Mouse (Mus musculus) bone marrow, adult 2 months (tissue): Measurements from ENCODE around the gene Cabin1. TPM values are rescaled to one million over a fixed set of nuclear protein-coding genes. Genes with fewer than 3 reads are reported as not detected.

Experiments used
- H3K27ac ChIP-seq: fragments of 200-500 bp; 2 replicates; pipeline ENCODE4 v1.5.1; 2012; ENCODE audit warnings: low read depth, mild to moderate bottlenecking, control low read depth, inconsistent platforms, low read length; ENCODE audit not compliant: control insufficient read depth, poor library complexity, insufficient read depth
- H3K4me1 ChIP-seq: fragments of 200-500 bp; 2 replicates; pipeline ENCODE4 v1.6.1; 2011; ENCODE audit warnings: low read length; ENCODE audit not compliant: control insufficient read depth, insufficient read depth
- H3K4me3 ChIP-seq: fragments of 200-500 bp; replicated peaks from 2 replicates; pipeline ENCODE3; 2011; ENCODE audit warnings: mild to moderate bottlenecking, low read depth, low read length, control low read depth; ENCODE audit not compliant: control insufficient read depth
- CTCF ChIP-seq: fragments of 200-500 bp; IDR thresholded peaks from 2 replicates; pipeline ENCODE4 v1.5.1; 2011; ENCODE audit warnings: low read length, control low read depth; ENCODE audit not compliant: control insufficient read depth, insufficient read depth
- POLR2A ChIP-seq: fragments of 200-500 bp; IDR thresholded peaks from 2 replicates; pipeline ENCODE4 v1.6.1; 2011; ENCODE audit warnings: low read depth, mild to moderate bottlenecking, control low read depth, low read length, borderline replicate concordance; ENCODE audit not compliant: control insufficient read depth
- WGBS: fragments of 180-500 bp; shearing (Covaris S2); methylation state at CpG from one replicate; pipeline ENCODE4 v1.1.7; 2018; 5-methylcytosine and 5-hydroxymethylcytosine counted together
- polyA plus RNA-seq: library from polyadenylated mRNA; stranded (reverse); fragments of >200 nt; gene quantifications from 2 replicates; pipeline ENCODE4 v1.2.4, GENCODE M21; 2011; ENCODE audit warnings: low replicate concordance; ENCODE audit not compliant: missing spikeins, insufficient read depth, insufficient read length

Cabin1 gene
- polyA plus RNA-seq, 1 experiment: 55.3 TPM

DNA sequence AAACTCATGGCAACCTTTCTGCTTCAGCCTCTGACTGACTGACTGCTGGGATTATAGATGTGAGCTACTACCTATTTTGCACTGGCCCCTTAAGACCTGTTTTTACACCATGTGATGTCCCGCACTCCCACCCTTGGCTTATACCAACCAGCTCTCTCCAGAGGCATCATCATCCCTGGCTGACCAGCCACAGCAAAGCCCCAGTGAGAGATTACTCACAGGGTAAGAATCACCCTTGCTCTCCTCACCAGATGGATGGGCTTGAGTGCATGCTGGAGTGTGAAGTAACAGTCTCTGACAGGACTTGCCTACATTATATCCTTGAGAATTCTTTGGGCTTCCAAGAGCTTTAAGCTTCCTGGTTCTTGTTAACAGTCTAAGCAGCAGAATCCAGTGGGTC, 94.2 kb downstream of the Cabin1 start:
- Histone ChIP-seq H3K27ac (no peak overlapping the region), H3K4me3 (no peak overlapping the region), H3K4me1 (peaks cover 4% of the 10 kb centered on the region; the same call in 1 of the 2 replicates)
- TF ChIP-seq POLR2A (no peak), CTCF (no peak)
- WGBS: 97% methylated on average over 1 of the region's 1 CpGs

- H3K4me1 ChIP-seq: peaks cover 4% of the 10 kb centered on the region; the same call in 1 of the 2 replicates
- peak overlapping the region; percentile 91 for H3K4me3 ChIP-seq
- peak overlapping the region; percentile 83 for H3K27ac ChIP-seq
- WGBS: under 1% methylated on average over 23 of the region's 23 CpGs
- TF ChIP-seq POLR2A: no peak
- no peak for TF ChIP-seq CTCF
Measured at GRCm38 (mm10) chr10:75667911-75668270, 96.2 kb downstream of the Cabin1 start.

- Histone ChIP-seq H3K4me1 (peaks cover 4% of the 10 kb centered on the region; the same call in 1 of the 2 replicates), H3K27ac (peak overlapping the region; percentile 83), H3K4me3 (peak overlapping the region; percentile 91)
- WGBS: under 1% methylated on average over 63 of the region's 63 CpGs
- TF ChIP-seq POLR2A: 0 out of 2 replicates have a peak, but pooled peaks have one; percentile 30
- TF ChIP-seq CTCF: no peak
Measured at GRCm38 (mm10) chr10:75667115-75667910, 96.8 kb downstream of the Cabin1 start.

GRCm38 (mm10) chr10:75666451-75667030, 97.6 kb downstream of the Cabin1 start:
- 30% methylated on average over 4 of the region's 4 CpGs for WGBS
- no peak overlapping the region; the same call in 1 of the 2 replicates for H3K27ac ChIP-seq
- TF ChIP-seq POLR2A: no peak
- TF ChIP-seq CTCF: no peak
- peak overlapping the region; percentile 91 for H3K4me3 ChIP-seq
- peaks cover 4% of the 10 kb centered on the region; the same call in 1 of the 2 replicates for H3K4me1 ChIP-seq

GRCm38 (mm10) chr10:75664673-75665270, 99.4 kb downstream of the Cabin1 start:
- H3K27ac ChIP-seq: no peak overlapping the region
- TF ChIP-seq CTCF: no peak
- TF ChIP-seq POLR2A: no peak
- no peak overlapping the region for H3K4me3 ChIP-seq
- H3K4me1 ChIP-seq: peaks cover 4% of the 10 kb centered on the region; the same call in 1 of the 2 replicates
- 83% methylated on average over 6 of the region's 6 CpGs for WGBS

- H3K27ac ChIP-seq: no peak overlapping the region
- TF ChIP-seq CTCF (no peak), POLR2A (no peak)
- no peaks in the 10 kb centered on the region for H3K4me1 ChIP-seq
- 85% methylated on average over 4 of the region's 4 CpGs for WGBS
- H3K4me3 ChIP-seq: no peak overlapping the region
Measured at GRCm38 (mm10) chr10:75662575-75662974, 101.6 kb downstream of the Cabin1 start.

GRCm38 (mm10) chr10:75661876-75662275, 102.3 kb downstream of the Cabin1 start:
- TF ChIP-seq CTCF: no peak
- TF ChIP-seq POLR2A: no peak
- Histone ChIP-seq H3K4me3 (no peak overlapping the region), H3K4me1 (no peaks in the 10 kb centered on the region), H3K27ac (no peak overlapping the region)
- whole genome bisulfite sequencing: 89% methylated on average over 3 of the region's 3 CpGs

GRCm38 (mm10) chr10:75661381-75661780, 102.8 kb downstream of the Cabin1 start:
- Histone ChIP-seq H3K4me1 (no peaks in the 10 kb centered on the region), H3K27ac (no peak overlapping the region), H3K4me3 (no peak overlapping the region)
- 88% methylated on average over 6 of the region's 6 CpGs for WGBS
- TF ChIP-seq CTCF (no peak), POLR2A (no peak)
